Mouse (Mus musculus): ENCODE data around the gene Mrpl32. TPM values are rescaled to one million over a fixed set of nuclear protein-coding genes. Genes with fewer than 3 reads are reported as not detected.

The Mrpl32 gene
- total RNA-seq, 1 experiment, result 42.2 TPM

GRCm38 (mm10) chr13:14618724-14619123 lies 5.8 kb upstream of the Mrpl32 start:
- in situ Hi-C loops (cut with MboI; ENCODE audit: low sequenced_read_pairs in 2 of 2, unreplicated experiment in 2 of 2), result no loop called here
- Histone ChIP-seq H3K27ac (ENCODE audit: insufficient read depth, low read depth, low read length, poor library complexity, severe bottlenecking) (no peak overlapping the region), H3K4me3 (ENCODE audit: insufficient read depth in 1 of 2, low read depth in 1 of 2, low read length in 2 of 2, poor library complexity in 1 of 2, severe bottlenecking in 1 of 2) (no peak overlapping the region), H3K4me1 (ENCODE audit: control insufficient read depth in 2 of 2, insufficient read depth in 2 of 2, low read length in 2 of 2, poor library complexity in 1 of 2) (peaks cover 0 to 2% of the 10 kb centered on the region in 2 experiments; a peak in 1 of 4 replicates), H3K9me3 (ENCODE audit: control insufficient read depth, insufficient read depth, low read depth, low read length) (no peaks in the 10 kb centered on the region), H3K9ac (ENCODE audit: insufficient read depth, low read depth, low read length, poor library complexity, severe bottlenecking) (no peak overlapping the region), H3K36me3 (ENCODE audit: control insufficient read depth, insufficient read depth, low read length, poor library complexity, severe bottlenecking) (peaks cover 20% of the 10 kb centered on the region)
- TF ChIP-seq HCFC1 (IDR thresholded peaks at IDR 0.05; ENCODE audit: borderline replicate concordance, insufficient read depth, low read length), result no peak
- TF ChIP-seq MAFK (IDR thresholded peaks at IDR 0.05; ENCODE audit: insufficient read depth, low read depth, low read length), result no peak
- no peak for TF ChIP-seq ZC3H11A (IDR thresholded peaks at IDR 0.05; ENCODE audit: borderline replicate concordance, low read depth, low read length)
- TF ChIP-seq CHD2 (IDR thresholded peaks at IDR 0.05; ENCODE audit: low read depth, low read length), result no peak
- TF ChIP-seq ZNF384 (IDR thresholded peaks at IDR 0.05; ENCODE audit: low read depth, low read length), result no peak
- DNase-seq (ENCODE audit: low read depth, low spot score), result peak; percentile 59

- Histone ChIP-seq H3K27ac (ENCODE audit: insufficient read depth, low read depth, low read length, poor library complexity, severe bottlenecking) (0 out of 2 replicates have a peak overlapping the region, but pooled peaks have one; percentile 33), H3K4me3 (ENCODE audit: insufficient read depth in 1 of 2, low read depth in 1 of 2, low read length in 2 of 2, poor library complexity in 1 of 2, severe bottlenecking in 1 of 2) (peak overlapping the region; percentile 80 to 89), H3K9me3 (ENCODE audit: control insufficient read depth, insufficient read depth, low read depth, low read length) (no peaks in the 10 kb centered on the region), H3K4me1 (ENCODE audit: control insufficient read depth in 2 of 2, insufficient read depth in 2 of 2, low read length in 2 of 2, poor library complexity in 1 of 2) (peaks cover 0 to 2% of the 10 kb centered on the region in 2 experiments; a peak in 2 of 4 replicates), H3K9ac (ENCODE audit: insufficient read depth, low read depth, low read length, poor library complexity, severe bottlenecking) (peak overlapping the region; percentile 91), H3K36me3 (ENCODE audit: control insufficient read depth, insufficient read depth, low read length, poor library complexity, severe bottlenecking) (peaks cover 9% of the 10 kb centered on the region)
- in situ Hi-C loops (cut with MboI; ENCODE audit: low sequenced_read_pairs in 2 of 2, unreplicated experiment in 2 of 2), result no loop called here
- no peak for DNase-seq (ENCODE audit: low read depth, low spot score)
- TF ChIP-seq ZNF384 (IDR thresholded peaks at IDR 0.05; ENCODE audit: low read depth, low read length), result no peak
- no peak for TF ChIP-seq CHD2 (IDR thresholded peaks at IDR 0.05; ENCODE audit: low read depth, low read length)
- TF ChIP-seq ZC3H11A (IDR thresholded peaks at IDR 0.05; ENCODE audit: borderline replicate concordance, low read depth, low read length), result no peak
Measured at GRCm38 (mm10) chr13:14613553-14613952, 588 bp upstream of the Mrpl32 start.

GRCm38 (mm10) chr13:14612463-14612862 lies 502 bp downstream of the Mrpl32 start:
- in situ Hi-C loops (cut with MboI; ENCODE audit: low sequenced_read_pairs in 2 of 2, unreplicated experiment in 2 of 2), result no loop called here
- Histone ChIP-seq H3K4me3 (ENCODE audit: insufficient read depth in 1 of 2, low read depth in 1 of 2, low read length in 2 of 2, poor library complexity in 1 of 2, severe bottlenecking in 1 of 2) (peak overlapping the region; percentile 87 to 90), H3K9ac (ENCODE audit: insufficient read depth, low read depth, low read length, poor library complexity, severe bottlenecking) (peak overlapping the region; percentile 96), H3K36me3 (ENCODE audit: control insufficient read depth, insufficient read depth, low read length, poor library complexity, severe bottlenecking) (peaks cover 6% of the 10 kb centered on the region), H3K4me1 (ENCODE audit: control insufficient read depth in 2 of 2, insufficient read depth in 2 of 2, low read length in 2 of 2, poor library complexity in 1 of 2) (peaks cover 0 to 2% of the 10 kb centered on the region in 2 experiments; a peak in 2 of 4 replicates), H3K9me3 (ENCODE audit: control insufficient read depth, insufficient read depth, low read depth, low read length) (no peaks in the 10 kb centered on the region), H3K27ac (ENCODE audit: insufficient read depth, low read depth, low read length, poor library complexity, severe bottlenecking) (no peak overlapping the region)
- TF ChIP-seq ZC3H11A (IDR thresholded peaks at IDR 0.05; ENCODE audit: borderline replicate concordance, low read depth, low read length), result no peak
- TF ChIP-seq CHD2 (IDR thresholded peaks at IDR 0.05; ENCODE audit: low read depth, low read length), result no peak
- TF ChIP-seq ZNF384 (IDR thresholded peaks at IDR 0.05; ENCODE audit: low read depth, low read length), result no peak
- TF ChIP-seq MAFK (IDR thresholded peaks at IDR 0.05; ENCODE audit: insufficient read depth, low read depth, low read length), result no peak
- no peak for TF ChIP-seq HCFC1 (IDR thresholded peaks at IDR 0.05; ENCODE audit: borderline replicate concordance, insufficient read depth, low read length)
- DNase-seq (ENCODE audit: low read depth, low spot score), result no peak

- TF ChIP-seq ZC3H11A (IDR thresholded peaks at IDR 0.05; ENCODE audit: borderline replicate concordance, low read depth, low read length) (no peak), ZNF384 (IDR thresholded peaks at IDR 0.05; ENCODE audit: low read depth, low read length) (no peak), HCFC1 (IDR thresholded peaks at IDR 0.05; ENCODE audit: borderline replicate concordance, insufficient read depth, low read length) (no peak), CHD2 (IDR thresholded peaks at IDR 0.05; ENCODE audit: low read depth, low read length) (no peak)
- Histone ChIP-seq H3K9me3 (ENCODE audit: control insufficient read depth, insufficient read depth, low read depth, low read length) (no peaks in the 10 kb centered on the region), H3K4me1 (ENCODE audit: control insufficient read depth in 2 of 2, insufficient read depth in 2 of 2, low read length in 2 of 2, poor library complexity in 1 of 2) (no peaks in the 10 kb centered on the region; a peak in 1 of 4 replicates), H3K36me3 (ENCODE audit: control insufficient read depth, insufficient read depth, low read length, poor library complexity, severe bottlenecking) (no peaks in the 10 kb centered on the region; the same call in 1 of the 2 replicates), H3K9ac (ENCODE audit: insufficient read depth, low read depth, low read length, poor library complexity, severe bottlenecking) (no peak overlapping the region), H3K27ac (ENCODE audit: insufficient read depth, low read depth, low read length, poor library complexity, severe bottlenecking) (no peak overlapping the region), H3K4me3 (ENCODE audit: insufficient read depth in 1 of 2, low read depth in 1 of 2, low read length in 2 of 2, poor library complexity in 1 of 2, severe bottlenecking in 1 of 2) (no peak overlapping the region)
- in situ Hi-C loops (cut with MboI; ENCODE audit: low sequenced_read_pairs in 2 of 2, unreplicated experiment in 2 of 2), result no loop called here
- no peak for DNase-seq (ENCODE audit: low read depth, low spot score)
Measured at GRCm38 (mm10) chr13:14607616-14608015, 5.3 kb downstream of the Mrpl32 start.

GRCm38 (mm10) chr13:14602744-14603143 lies 10.2 kb downstream of the Mrpl32 start:
- no peaks in the 10 kb centered on the region for H3K9me3 ChIP-seq (ENCODE audit: control insufficient read depth, insufficient read depth, low read depth, low read length)
- no peak overlapping the region for H3K4me3 ChIP-seq (ENCODE audit: insufficient read depth in 1 of 2, low read depth in 1 of 2, low read length in 2 of 2, poor library complexity in 1 of 2, severe bottlenecking in 1 of 2)
- no peak for DNase-seq (ENCODE audit: low read depth, low spot score)
- H3K9ac ChIP-seq (ENCODE audit: insufficient read depth, low read depth, low read length, poor library complexity, severe bottlenecking), result no peak overlapping the region
- no peak overlapping the region for H3K27ac ChIP-seq (ENCODE audit: insufficient read depth, low read depth, low read length, poor library complexity, severe bottlenecking)
- H3K36me3 ChIP-seq (ENCODE audit: control insufficient read depth, insufficient read depth, low read length, poor library complexity, severe bottlenecking), result no peaks in the 10 kb centered on the region
- H3K4me1 ChIP-seq (ENCODE audit: control insufficient read depth in 2 of 2, insufficient read depth in 2 of 2, low read length in 2 of 2, poor library complexity in 1 of 2), result no peaks in the 10 kb centered on the region
- in situ Hi-C loops (cut with MboI; ENCODE audit: low sequenced_read_pairs in 2 of 2, unreplicated experiment in 2 of 2), result no loop called here
- TF ChIP-seq HCFC1 (IDR thresholded peaks at IDR 0.05; ENCODE audit: borderline replicate concordance, insufficient read depth, low read length) (no peak), MAFK (IDR thresholded peaks at IDR 0.05; ENCODE audit: insufficient read depth, low read depth, low read length) (no peak), ZC3H11A (IDR thresholded peaks at IDR 0.05; ENCODE audit: borderline replicate concordance, low read depth, low read length) (no peak), ZNF384 (IDR thresholded peaks at IDR 0.05; ENCODE audit: low read depth, low read length) (no peak), CHD2 (IDR thresholded peaks at IDR 0.05; ENCODE audit: low read depth, low read length) (no peak)
